Mouse (Mus musculus) layer of hippocampus, postnatal 36 days (tissue): Measurements from ENCODE around the gene Kifc1. TPM values are rescaled to one million over a fixed set of nuclear protein-coding genes. Genes with fewer than 3 reads are reported as not detected.
"Not testable (repeated sequence)": the region's sequence is repeated elsewhere in the genome, so short reads cannot be mapped to it uniquely, and the experiment has no call there.

Source experiments
- DNase-seq, 2 experiments: peaks; one replicate each; pipeline ENCODE4 v3.0.0; 2022
- total RNA-seq, 2 experiments: library from RNA; stranded (reverse); gene quantifications; 2 replicates each; pipeline ENCODE4 v1.2.3; 2021

Kifc1 gene
- total RNA-seq, 2 experiments from 2014 or later = 1.9 to 2.5 TPM

- no peak for DNase-seq
Measured at GRCm38 (mm10) chr17:33918293-33919203, 28.1 kb upstream of the Kifc1 start.

GRCm38 (mm10) chr17:33917656-33918292 is 27.3 kb upstream of the Kifc1 start:
- no peak for DNase-seq

GRCm38 (mm10) chr17:33916847-33917655 is 26.6 kb upstream of the Kifc1 start:
- no peak for DNase-seq

DNA sequence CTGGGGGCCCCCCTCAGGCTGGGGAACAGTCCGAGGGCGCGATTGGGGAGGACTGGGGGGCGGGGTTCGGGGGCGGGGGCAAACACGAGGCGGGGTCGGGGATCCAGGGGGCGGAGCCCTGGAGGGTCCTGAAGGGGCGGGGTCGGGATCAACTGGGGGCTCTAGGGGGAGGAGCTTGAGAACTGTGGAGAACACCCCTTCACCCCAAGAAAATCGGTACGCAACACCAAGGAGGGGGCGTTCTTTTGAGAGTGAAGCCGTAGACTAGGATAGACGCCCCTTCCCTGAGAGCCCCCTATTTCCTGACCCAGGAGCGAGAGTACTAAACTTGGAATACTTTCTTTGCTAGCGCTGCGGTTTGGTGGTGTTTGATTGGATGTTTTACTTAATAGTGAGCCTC is 25.8 kb upstream of the Kifc1 start:
- DNase-seq = no peak

DNA sequence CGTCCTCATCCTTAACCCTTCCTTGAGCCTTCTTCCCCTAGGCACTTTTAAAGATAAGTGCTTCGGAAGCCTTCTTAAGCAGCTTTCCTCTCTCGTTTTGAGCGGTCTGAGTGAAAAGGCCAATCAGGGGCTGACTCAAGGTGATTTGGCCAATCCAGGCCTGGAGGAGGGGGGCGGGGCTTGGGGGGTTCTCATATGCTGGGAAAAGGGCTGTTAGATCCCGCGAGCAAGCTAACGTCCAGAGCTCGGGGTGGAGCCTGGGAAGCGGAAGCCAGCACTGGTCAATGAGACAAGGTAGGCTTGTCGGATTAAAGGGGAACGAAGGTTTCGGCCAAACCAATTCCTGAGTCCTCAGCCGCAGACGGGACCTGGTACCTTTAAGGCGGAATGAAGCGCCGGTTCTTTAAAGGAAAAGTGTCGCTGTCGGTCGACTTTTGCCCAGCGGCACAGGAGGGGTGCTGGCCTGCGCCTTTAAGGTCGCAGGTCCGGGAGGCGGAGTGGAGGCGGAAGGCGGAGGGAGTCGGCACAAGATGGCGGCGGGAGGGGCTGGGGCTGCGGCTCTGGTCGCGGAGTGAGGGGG is 25.3 kb upstream of the Kifc1 start, which contains the start of the genes Tapbp and Zbtb22:
Tapbp (plus strand) TSS at position 229 of the 580 bp plus-strand sequence.
Zbtb22 (plus strand) TSS at position 234 of the 580 bp plus-strand sequence.
- DNase-seq = peak; percentile 94 to 95

DNA sequence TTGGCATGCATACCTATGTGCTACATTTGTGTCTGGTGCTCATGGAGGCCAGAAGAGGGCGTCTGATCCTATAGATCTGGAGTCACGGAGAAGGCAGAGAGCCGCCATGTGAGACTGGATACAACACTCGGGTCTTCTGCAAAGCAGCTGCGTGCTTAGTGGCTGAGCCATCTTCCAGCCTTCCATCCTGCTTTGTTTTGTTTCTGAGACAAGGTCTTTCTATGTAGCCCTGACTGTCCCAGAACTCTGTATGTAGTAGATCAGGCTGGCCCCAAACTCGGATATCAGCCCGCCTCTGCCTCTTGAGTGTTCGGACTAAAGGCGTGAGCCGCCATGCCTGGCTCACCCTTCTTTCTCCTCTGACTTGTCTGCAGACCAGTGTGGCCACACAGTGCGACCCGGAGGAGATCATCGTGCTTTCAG is 24.5 kb upstream of the Kifc1 start:
- DNase-seq = no peak

DNA sequence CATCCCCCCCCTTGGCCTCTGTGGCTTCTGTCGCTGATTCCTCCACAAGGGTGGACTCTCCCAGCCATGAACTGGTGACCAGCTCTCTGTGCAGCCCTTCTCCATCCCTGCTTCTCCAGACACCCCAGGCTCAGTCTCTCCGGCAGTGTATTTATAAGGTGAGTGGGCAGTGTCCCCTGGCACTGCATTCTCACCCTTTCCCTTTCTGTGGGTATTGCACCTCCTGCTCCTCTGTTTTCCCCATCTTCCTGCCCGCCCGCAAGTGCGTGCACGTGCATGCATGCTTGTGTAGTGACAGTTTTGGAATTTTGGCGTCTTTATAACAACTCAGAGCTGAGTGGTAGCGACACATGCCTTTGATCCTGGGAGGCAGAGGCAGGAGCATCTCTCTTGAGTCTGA is 23.4 kb upstream of the Kifc1 start:
- no peak for DNase-seq

- DNase-seq = no peak
Measured at GRCm38 (mm10) chr17:33913264-33913663, 22.8 kb upstream of the Kifc1 start.

GRCm38 (mm10) chr17:33911813-33912414 is 21.5 kb upstream of the Kifc1 start:
- DNase-seq = no peak

DNA sequence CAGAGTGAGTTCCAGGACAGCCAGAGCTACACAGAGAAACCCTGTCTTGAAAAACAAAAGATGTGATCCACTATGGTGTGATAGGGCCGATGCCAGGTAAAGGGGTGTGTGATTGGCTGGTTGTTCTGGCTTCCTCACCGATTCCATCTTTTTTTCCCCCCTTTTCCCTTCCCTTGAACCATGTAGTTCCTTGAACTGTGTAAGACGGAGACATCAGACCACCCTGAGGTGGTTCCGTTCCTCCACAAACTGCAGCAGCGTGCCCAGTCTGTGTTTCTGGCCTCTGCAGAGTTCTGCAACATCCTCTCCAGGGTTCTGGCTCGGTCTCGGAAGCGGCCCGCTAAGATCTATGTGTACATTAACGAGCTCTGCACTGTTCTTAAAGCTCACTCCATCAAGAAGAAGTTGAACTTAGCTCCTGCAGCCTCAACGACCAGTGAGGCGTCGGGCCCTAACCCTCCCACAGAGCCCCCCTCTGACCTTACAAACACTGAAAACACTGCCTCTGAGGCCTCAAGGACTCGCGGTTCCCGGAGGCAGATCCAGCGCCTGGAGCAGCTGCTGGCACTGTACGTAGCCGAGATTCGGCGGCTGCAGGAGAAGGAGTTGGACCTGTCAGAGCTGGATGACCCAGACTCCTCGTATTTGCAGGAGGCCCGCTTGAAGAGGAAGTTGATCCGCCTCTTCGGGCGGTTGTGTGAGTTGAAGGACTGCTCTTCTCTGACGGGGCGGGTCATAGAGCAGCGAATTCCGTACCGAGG is 20.8 kb upstream of the Kifc1 start:
- no peak for DNase-seq

- DNase-seq = no peak
Measured at GRCm38 (mm10) chr17:33910346-33911051, 20.0 kb upstream of the Kifc1 start.

GRCm38 (mm10) chr17:33909869-33910250 is 19.4 kb upstream of the Kifc1 start:
- DNase-seq = no peak

- DNase-seq = peak; percentile 99
Measured at GRCm38 (mm10) chr17:33909077-33909868, 18.8 kb upstream of the Kifc1 start, which contains the start of gene Daxx. Gene Daxx (plus strand): TSS chr17:33909414.

GRCm38 (mm10) chr17:33908331-33909076 is 18.0 kb upstream of the Kifc1 start:
- peak; percentile 55 for DNase-seq

DNA sequence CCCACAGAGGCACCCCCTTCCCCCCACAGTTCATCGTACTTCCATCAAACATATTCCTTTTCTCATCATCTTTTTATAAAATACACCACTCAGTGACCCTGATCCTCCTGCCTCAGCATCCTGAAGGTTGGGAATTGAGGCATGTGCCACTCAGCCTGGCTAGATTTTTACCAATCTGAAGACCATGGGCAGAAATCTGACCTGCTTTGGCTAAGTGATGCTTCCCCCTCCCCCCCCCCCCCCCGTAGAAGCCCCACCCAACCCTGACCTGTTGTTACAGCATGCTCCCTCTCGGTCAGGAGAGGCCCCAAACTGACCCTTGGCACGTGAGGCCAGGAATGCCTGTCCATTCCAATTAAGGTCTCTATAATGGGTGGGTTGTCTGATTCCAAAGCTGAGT is 14.4 kb upstream of the Kifc1 start, which contains the start of gene Platr17:
Platr17 (plus strand) TSS at position 301 of the 400 bp plus-strand sequence.
- DNase-seq = not testable (repeated sequence)

DNA sequence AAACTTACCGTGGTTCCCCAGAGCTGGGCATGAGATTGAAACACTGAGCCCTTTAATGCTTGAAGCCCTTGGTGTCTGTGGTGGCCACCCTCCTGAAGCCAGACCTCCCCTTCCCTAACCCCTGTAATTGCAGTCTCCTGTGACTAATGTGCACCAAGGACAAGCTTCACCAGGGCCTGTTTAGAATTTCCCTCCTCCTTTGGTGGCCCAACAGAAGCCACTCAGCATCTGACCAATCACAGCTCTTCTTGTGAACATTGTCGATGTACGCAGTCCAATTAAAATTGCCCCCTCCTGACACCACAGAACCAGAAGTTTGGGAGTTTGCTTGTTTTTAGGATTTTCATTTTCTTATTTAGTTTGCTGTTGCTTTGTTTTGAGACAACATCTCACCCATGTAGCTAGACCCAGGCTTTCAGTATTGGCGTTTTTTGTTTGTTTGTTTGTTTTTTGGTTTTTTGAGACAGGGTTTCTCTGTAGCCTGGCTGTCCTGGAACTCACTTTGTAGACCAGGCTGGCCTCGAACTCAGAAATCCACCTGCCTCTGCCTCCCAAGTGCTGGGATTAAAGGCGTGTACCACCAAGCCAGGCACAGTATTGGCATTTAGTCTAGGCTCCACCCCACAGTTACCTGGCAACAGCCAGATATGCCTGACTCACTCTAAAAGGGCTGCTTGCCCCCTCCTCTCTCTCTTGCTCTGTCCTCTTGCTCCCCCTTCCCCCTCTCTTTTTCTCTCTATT is 13.6 kb upstream of the Kifc1 start:
- not testable (repeated sequence) for DNase-seq

DNA sequence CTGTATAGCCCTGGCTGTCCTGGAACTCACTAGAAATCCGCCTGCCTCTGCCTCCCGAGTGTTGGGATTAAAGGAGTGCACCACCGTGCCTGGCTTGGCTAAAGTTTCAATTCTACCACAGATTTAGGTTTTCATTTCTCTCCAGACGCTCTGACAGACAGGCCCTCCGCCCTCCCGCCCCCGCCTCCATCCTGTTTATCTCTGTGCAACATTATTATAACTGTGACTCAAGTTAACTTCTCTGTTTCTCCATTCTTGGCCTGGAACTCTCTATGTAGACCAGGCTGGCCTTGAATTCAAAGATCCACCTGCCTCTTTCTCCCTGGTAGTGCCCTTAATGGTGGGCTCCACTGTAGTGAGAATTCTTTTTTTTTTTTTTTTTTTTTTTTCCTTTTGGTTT is 12.0 kb upstream of the Kifc1 start:
- DNase-seq = no peak

DNA sequence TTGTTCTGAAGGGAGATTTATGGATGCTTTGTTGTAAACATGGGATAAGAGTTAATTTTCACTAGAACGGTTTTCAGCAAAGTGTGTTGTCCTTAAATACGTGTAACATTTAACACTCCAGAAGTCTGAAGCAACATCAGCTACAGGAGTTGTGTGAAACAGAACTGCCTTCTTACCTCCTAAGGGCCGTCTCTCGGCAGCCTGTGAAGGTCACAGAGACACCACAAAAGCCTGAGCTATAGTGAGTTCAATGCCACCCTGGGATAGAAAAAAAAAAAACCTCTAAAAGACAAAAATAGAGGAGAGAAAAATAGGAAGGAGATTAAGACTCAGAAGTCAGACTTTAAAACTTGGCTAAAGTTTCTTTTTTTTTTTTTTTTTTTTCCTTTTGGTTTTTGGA is 11.6 kb upstream of the Kifc1 start:
- DNase-seq = no peak
